Mouse (Mus musculus): ENCODE measurements at regions not wholly inside any gene's neighbourhood (a gene's known extent, or its start where the extent isn't known, plus 50 kb on each side); places are given as distances from the start of the nearest gene placed in this dataset.
"Not testable (repeated sequence)": the region's sequence is repeated elsewhere in the genome, so short reads cannot be mapped to it uniquely, and the experiment has no call there.

GRCm38 (mm10) chr3:15016621-15017020 is 130.5 kb downstream of the Car2 start:
- 73% methylated on average over 1 of the region's 1 CpGs for WGBS
- H3K27ac ChIP-seq (replicated peaks in 1 of 2; ENCODE audit: control insufficient read depth in 1 of 2, insufficient read depth in 1 of 2, low read depth in 2 of 2, low read length in 2 of 2), result no peak overlapping the region
- no peak overlapping the region for H3K4me2 ChIP-seq (ENCODE audit: low read length)
- H3K9ac ChIP-seq (ENCODE audit: low read length), result no peak overlapping the region
- no peaks in the 10 kb centered on the region for H3K36me3 ChIP-seq (ENCODE audit: control insufficient read depth, insufficient read depth, low read length)
- no peaks in the 10 kb centered on the region for H3K9me3 ChIP-seq (ENCODE audit: control insufficient read depth, low read length)
- H3K27me3 ChIP-seq (ENCODE audit: control insufficient read depth, insufficient read depth, low read length), result no peaks in the 10 kb centered on the region
- H3K4me1 ChIP-seq (ENCODE audit: control insufficient read depth in 2 of 2, insufficient read depth in 2 of 2, low read length in 2 of 2), result no peaks in the 10 kb centered on the region
- ATAC-seq (ENCODE audit: insufficient number of reproducible peaks, insufficient read depth, low FRiP score, low read depth), result no peak
- no peak overlapping the region for H3K4me3 ChIP-seq (ENCODE audit: control insufficient read depth in 1 of 2, insufficient read depth in 1 of 2, low read depth in 1 of 2, low read length in 2 of 2)

GRCm38 (mm10) chr3:15022773-15023172 is 136.7 kb downstream of the Car2 start:
- H3K36me3 ChIP-seq (ENCODE audit: control insufficient read depth, insufficient read depth, low read length), result no peaks in the 10 kb centered on the region
- no peaks in the 10 kb centered on the region for H3K9me3 ChIP-seq (ENCODE audit: control insufficient read depth, low read length)
- H3K9ac ChIP-seq (ENCODE audit: low read length), result no peak overlapping the region
- H3K27ac ChIP-seq (replicated peaks in 1 of 2; ENCODE audit: control insufficient read depth in 1 of 2, insufficient read depth in 1 of 2, low read depth in 2 of 2, low read length in 2 of 2), result no peak overlapping the region
- no peak for ATAC-seq (ENCODE audit: insufficient number of reproducible peaks, insufficient read depth, low FRiP score, low read depth)
- WGBS, result 32% methylated on average over 2 of the region's 2 CpGs
- H3K4me1 ChIP-seq (ENCODE audit: control insufficient read depth in 2 of 2, insufficient read depth in 2 of 2, low read length in 2 of 2), result no peaks in the 10 kb centered on the region
- no peak overlapping the region for H3K4me2 ChIP-seq (ENCODE audit: low read length)
- H3K27me3 ChIP-seq (ENCODE audit: control insufficient read depth, insufficient read depth, low read length), result no peaks in the 10 kb centered on the region
- no peak overlapping the region for H3K4me3 ChIP-seq (ENCODE audit: control insufficient read depth in 1 of 2, insufficient read depth in 1 of 2, low read depth in 1 of 2, low read length in 2 of 2)

DNA sequence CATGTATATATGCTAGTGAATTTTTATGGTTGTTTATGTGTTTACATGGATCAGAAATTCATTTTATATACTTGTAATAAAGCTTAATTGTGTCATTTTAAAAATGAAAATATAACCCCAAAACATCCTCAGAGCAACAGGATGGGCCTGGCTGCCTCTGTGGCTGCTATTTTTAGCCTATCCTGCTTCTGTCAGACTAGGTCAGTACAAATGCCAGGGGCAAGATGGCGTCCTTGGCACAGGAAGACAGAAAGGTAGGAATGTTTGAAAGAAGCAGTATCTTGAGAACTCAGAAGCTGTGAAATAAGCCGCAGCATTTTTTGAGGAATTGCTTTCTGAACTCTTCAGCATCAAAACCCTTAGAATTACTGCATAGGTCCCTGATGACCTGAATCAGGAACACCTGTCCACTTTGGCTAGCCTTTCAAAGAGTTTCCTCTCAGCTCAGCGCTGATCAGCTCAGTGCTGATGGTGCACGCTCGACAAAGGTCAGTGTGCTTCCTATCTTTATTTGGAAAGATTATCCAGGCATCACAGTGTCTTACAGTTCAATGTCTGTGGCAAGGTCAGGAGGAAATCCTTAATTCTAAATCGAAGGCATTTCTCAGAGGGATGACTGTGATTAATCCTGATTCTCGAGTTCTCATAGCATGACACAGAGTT is 154.9 kb downstream of the Car2 start:
- H3K9me3 ChIP-seq (ENCODE audit: control insufficient read depth, low read length), result no peaks in the 10 kb centered on the region
- no peak for ATAC-seq (ENCODE audit: insufficient number of reproducible peaks, insufficient read depth, low FRiP score, low read depth)
- H3K9ac ChIP-seq (ENCODE audit: low read length), result no peak overlapping the region
- H3K4me3 ChIP-seq (ENCODE audit: control insufficient read depth in 1 of 2, insufficient read depth in 1 of 2, low read depth in 1 of 2, low read length in 2 of 2), result no peak overlapping the region
- H3K27me3 ChIP-seq (ENCODE audit: control insufficient read depth, insufficient read depth, low read length), result no peaks in the 10 kb centered on the region
- 73% methylated on average over 7 of the region's 7 CpGs for WGBS
- no peak overlapping the region for H3K4me2 ChIP-seq (ENCODE audit: low read length)
- no peak overlapping the region for H3K27ac ChIP-seq (replicated peaks in 1 of 2; ENCODE audit: control insufficient read depth in 1 of 2, insufficient read depth in 1 of 2, low read depth in 2 of 2, low read length in 2 of 2)
- peaks cover 0 to 3% of the 10 kb centered on the region in 2 experiments; a peak in 1 of 4 replicates for H3K4me1 ChIP-seq (ENCODE audit: control insufficient read depth in 2 of 2, insufficient read depth in 2 of 2, low read length in 2 of 2)
- no peaks in the 10 kb centered on the region for H3K36me3 ChIP-seq (ENCODE audit: control insufficient read depth, insufficient read depth, low read length)

GRCm38 (mm10) chr3:15053968-15054367 is 167.9 kb downstream of the Car2 start:
- no peak for ATAC-seq (ENCODE audit: insufficient number of reproducible peaks, insufficient read depth, low FRiP score, low read depth)
- Histone ChIP-seq H3K4me3 (ENCODE audit: control insufficient read depth in 1 of 2, insufficient read depth in 1 of 2, low read depth in 1 of 2, low read length in 2 of 2) (no peak overlapping the region), H3K4me2 (ENCODE audit: low read length) (no peak overlapping the region), H3K9me3 (ENCODE audit: control insufficient read depth, low read length) (0 out of 2 replicates have a peak, but pooled peaks cover 3% of the 10 kb centered on the region), H3K9ac (ENCODE audit: low read length) (no peak overlapping the region), H3K27ac (replicated peaks in 1 of 2; ENCODE audit: control insufficient read depth in 1 of 2, insufficient read depth in 1 of 2, low read depth in 2 of 2, low read length in 2 of 2) (no peak overlapping the region), H3K4me1 (ENCODE audit: control insufficient read depth in 2 of 2, insufficient read depth in 2 of 2, low read length in 2 of 2) (no peaks in the 10 kb centered on the region), H3K36me3 (ENCODE audit: control insufficient read depth, insufficient read depth, low read length) (no peaks in the 10 kb centered on the region), H3K27me3 (ENCODE audit: control insufficient read depth, insufficient read depth, low read length) (no peaks in the 10 kb centered on the region)
- 80% methylated on average over 3 of the region's 3 CpGs for WGBS

GRCm38 (mm10) chr3:15055516-15056256 is 169.6 kb downstream of the Car2 start:
- 93% methylated on average over 8 of the region's 8 CpGs for WGBS
- ATAC-seq (ENCODE audit: insufficient number of reproducible peaks, insufficient read depth, low FRiP score, low read depth), result not testable (repeated sequence)

DNA sequence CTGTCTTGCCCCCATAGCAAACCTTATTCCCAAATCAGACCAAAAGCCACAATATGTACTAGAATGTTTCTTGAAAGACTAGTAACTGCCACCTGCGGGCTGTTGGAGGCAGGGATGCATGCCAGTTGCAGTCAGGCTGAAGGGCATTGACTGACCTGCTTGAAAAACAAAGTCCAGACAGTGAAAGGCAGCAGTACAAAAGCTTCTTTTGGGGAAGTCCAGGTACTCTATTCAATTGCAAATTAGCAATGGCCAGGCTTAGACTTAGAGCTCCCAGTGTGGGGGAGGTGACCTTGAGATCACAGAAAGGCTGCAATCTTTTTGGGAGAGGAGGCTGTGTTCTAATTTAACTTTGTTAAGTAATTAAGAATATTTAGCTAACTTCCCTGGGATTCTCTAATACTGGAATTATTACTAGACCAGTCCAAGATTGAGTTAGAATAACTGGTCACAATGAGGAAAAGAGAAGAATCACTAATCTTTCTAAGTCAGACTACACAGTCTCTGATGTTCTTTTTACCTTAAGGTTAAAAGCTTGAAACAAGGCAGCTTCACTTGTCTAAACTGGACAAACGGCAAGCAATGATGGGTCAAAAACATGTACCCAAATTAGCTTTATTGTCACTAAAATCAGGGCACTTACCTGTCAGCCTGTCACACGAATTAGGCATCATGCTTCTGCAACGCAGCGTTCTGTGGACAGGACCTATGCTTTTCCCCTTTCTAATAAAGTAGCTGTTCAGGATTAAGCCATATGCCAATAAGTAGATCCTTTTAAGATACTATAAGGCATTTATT is 170.9 kb downstream of the Car2 start:
- H3K27me3 ChIP-seq (ENCODE audit: control insufficient read depth, insufficient read depth, low read length); H3K36me3 ChIP-seq (ENCODE audit: control insufficient read depth, insufficient read depth, low read length); H3K4me2 ChIP-seq (ENCODE audit: low read length); ATAC-seq (ENCODE audit: insufficient number of reproducible peaks, insufficient read depth, low FRiP score, low read depth); H3K27ac ChIP-seq (replicated peaks in 1 of 2; ENCODE audit: control insufficient read depth in 1 of 2, insufficient read depth in 1 of 2, low read depth in 2 of 2, low read length in 2 of 2); H3K4me1 ChIP-seq (ENCODE audit: control insufficient read depth in 2 of 2, insufficient read depth in 2 of 2, low read length in 2 of 2); H3K9ac ChIP-seq (ENCODE audit: low read length); H3K9me3 ChIP-seq (ENCODE audit: control insufficient read depth, low read length); H3K4me3 ChIP-seq (ENCODE audit: control insufficient read depth in 1 of 2, insufficient read depth in 1 of 2, low read depth in 1 of 2, low read length in 2 of 2): not testable (repeated sequence)
- 86% methylated on average over 5 of the region's 5 CpGs for WGBS

More at GRCm38 (mm10) chr3:15055516-15056256, 169.6 kb downstream of the Car2 start:
- H3K4me2 ChIP-seq (ENCODE audit: low read length); H3K4me3 ChIP-seq (ENCODE audit: control insufficient read depth in 1 of 2, insufficient read depth in 1 of 2, low read depth in 1 of 2, low read length in 2 of 2); H3K9ac ChIP-seq (ENCODE audit: low read length); H3K27ac ChIP-seq (replicated peaks in 1 of 2; ENCODE audit: control insufficient read depth in 1 of 2, insufficient read depth in 1 of 2, low read depth in 2 of 2, low read length in 2 of 2); H3K4me1 ChIP-seq (ENCODE audit: control insufficient read depth in 2 of 2, insufficient read depth in 2 of 2, low read length in 2 of 2); H3K36me3 ChIP-seq (ENCODE audit: control insufficient read depth, insufficient read depth, low read length); H3K27me3 ChIP-seq (ENCODE audit: control insufficient read depth, insufficient read depth, low read length); H3K9me3 ChIP-seq (ENCODE audit: control insufficient read depth, low read length): not testable (repeated sequence)

- H3K4me2 ChIP-seq (ENCODE audit: low read length), result no peak overlapping the region
- no peak overlapping the region for H3K27ac ChIP-seq (replicated peaks in 1 of 2; ENCODE audit: control insufficient read depth in 1 of 2, insufficient read depth in 1 of 2, low read depth in 2 of 2, low read length in 2 of 2)
- H3K9ac ChIP-seq (ENCODE audit: low read length), result no peak overlapping the region
- no peaks in the 10 kb centered on the region for H3K27me3 ChIP-seq (ENCODE audit: control insufficient read depth, insufficient read depth, low read length)
- no peaks in the 10 kb centered on the region for H3K4me1 ChIP-seq (ENCODE audit: control insufficient read depth in 2 of 2, insufficient read depth in 2 of 2, low read length in 2 of 2)
- WGBS, result 82% methylated on average over 3 of the region's 3 CpGs
- no peaks in the 10 kb centered on the region for H3K9me3 ChIP-seq (ENCODE audit: control insufficient read depth, low read length)
- no peak overlapping the region for H3K4me3 ChIP-seq (ENCODE audit: control insufficient read depth in 1 of 2, insufficient read depth in 1 of 2, low read depth in 1 of 2, low read length in 2 of 2)
- H3K36me3 ChIP-seq (ENCODE audit: control insufficient read depth, insufficient read depth, low read length), result no peaks in the 10 kb centered on the region
- ATAC-seq (ENCODE audit: insufficient number of reproducible peaks, insufficient read depth, low FRiP score, low read depth), result no peak
Observed at GRCm38 (mm10) chr3:15065681-15066080, 179.6 kb downstream of the Car2 start.

All from heart, embryonic 14.5 days (tissue).